Mouse (Mus musculus): ENCODE measurements around the gene Mdga1. TPM values are rescaled to one million over a fixed set of nuclear protein-coding genes. Genes with fewer than 3 reads are reported as not detected.

Gene Mdga1
- total RNA-seq, 2 experiments from 2014 or later = 3.1 to 4.2 TPM

- no peak for DNase-seq
Observed at GRCm38 (mm10) chr17:29844949-29845348, 124.9 kb downstream of the Mdga1 start.

DNA sequence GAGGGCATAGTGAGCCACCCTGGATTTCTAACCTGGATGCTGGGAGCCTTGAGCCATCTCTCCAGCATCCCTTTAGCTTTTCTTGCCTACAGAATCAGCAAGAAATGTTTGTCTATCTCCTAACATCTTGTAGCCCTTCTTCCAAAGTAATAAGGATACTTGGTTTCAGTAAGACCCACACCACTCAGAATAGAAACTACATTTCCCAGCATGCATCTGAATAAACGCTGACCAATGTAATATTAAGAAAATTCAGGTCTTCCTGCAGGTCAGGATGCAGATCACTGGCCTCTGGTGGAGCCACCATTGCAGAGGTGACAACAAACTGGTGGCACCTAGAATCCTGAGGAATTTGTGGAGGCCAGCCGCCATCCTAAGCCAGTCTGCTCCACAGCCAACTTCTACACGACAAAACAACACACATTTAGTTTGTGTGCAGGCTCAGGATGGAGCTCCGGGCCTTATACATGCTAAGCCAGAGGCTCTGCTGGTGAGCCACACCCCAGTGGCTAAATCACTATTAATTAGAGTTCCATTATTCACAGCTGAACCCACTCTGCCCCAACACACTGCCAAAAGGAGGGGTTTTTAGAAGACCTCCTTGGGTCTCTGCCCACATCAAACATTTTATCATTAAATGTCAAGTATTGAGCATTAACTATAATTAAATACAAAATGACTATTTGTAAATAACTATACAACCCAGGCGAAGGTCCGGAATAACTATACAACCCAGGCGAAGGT, 126.3 kb downstream of the Mdga1 start:
- no peak for DNase-seq

DNA sequence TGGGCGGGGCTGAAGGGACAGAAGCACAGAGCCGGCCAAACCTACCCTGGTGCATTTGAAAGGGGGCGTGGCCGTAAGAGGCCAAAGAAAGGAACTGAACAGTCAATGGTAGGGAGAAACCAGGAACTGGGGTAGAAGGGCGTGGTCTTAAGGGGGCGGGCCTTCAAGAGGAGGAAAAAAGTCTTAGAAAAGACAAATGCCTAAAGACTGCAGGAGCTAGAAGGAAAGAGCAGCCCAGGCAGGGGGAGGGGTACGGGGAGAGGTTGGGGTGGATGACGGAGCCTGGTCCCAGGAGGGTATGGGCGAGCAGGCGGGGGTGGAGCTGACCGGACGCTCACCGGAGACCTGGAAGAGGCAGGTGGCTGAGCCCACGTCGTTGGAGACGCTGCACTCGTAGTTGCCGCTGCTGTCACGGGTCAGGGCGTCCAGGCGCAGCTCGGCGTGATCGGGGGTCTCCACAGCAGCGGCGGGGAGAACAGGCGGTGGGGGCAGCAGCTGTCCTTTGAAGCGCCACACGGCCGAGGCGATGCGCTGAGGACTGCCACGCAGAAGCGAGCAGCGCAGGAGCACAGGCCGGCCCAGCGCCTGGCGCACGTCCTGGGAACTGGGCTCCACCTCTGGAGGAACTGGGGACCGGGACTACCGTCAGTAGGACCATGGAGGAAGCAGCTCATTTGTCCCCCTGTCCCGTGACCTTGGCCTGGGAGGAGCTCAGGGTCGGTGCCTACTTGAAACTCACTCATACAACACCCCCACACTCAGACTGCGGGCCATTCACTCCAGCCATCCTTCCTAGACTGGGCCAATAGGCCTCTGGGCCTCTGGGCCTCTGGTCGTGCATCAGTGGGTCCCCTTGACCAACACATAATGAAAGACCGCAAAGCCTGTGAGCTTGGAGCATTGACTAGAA, 127.9 kb downstream of the Mdga1 start:
- DNase-seq = peak; percentile 54

DNA sequence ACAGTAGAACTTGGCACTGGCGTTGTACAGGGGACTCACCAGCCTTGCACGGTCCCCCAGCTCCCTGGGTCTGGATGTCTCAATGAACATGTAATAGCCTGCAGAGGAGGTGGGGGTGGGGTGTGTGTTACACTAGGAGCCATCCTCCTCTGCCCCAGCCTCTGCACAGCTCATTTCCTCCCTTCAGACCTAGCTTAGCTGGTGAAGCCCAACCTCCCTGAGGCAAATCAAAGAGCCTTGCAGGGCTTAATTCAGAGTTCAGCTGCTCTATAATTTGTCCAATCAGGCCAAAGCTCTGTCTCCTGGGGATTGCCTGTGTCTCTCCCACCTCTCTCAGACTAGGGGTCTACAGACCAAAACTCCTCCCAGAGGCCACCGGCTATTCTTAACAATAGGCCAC, 131.9 kb downstream of the Mdga1 start:
- DNase-seq = no peak

DNA sequence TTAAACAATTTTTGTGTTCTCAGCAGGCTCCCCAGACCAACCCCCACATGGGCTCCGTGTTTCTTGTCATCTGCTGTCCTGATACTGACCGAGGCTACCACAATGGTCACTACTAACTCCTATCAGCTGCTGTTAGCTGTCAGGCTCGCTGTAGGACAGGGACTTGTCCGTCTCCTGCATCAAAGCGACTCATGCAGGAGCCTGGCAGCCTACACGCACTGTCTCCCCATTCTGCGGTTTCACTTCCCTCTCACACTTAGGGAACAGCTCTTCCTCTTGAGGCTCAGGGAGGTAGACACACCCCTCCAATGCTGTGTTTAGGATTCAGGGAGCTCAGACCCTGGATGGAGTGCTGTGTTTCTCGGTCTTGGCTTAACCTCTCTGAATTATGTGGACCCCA, 132.4 kb downstream of the Mdga1 start:
- no peak for DNase-seq

- DNase-seq = no peak
Observed at GRCm38 (mm10) chr17:29834768-29835167, 135.1 kb downstream of the Mdga1 start.

GRCm38 (mm10) chr17:29834333-29834732, 135.6 kb downstream of the Mdga1 start:
- DNase-seq = no peak

GRCm38 (mm10) chr17:29831696-29832095, 138.2 kb downstream of the Mdga1 start:
- peak; percentile 48 for DNase-seq

DNA sequence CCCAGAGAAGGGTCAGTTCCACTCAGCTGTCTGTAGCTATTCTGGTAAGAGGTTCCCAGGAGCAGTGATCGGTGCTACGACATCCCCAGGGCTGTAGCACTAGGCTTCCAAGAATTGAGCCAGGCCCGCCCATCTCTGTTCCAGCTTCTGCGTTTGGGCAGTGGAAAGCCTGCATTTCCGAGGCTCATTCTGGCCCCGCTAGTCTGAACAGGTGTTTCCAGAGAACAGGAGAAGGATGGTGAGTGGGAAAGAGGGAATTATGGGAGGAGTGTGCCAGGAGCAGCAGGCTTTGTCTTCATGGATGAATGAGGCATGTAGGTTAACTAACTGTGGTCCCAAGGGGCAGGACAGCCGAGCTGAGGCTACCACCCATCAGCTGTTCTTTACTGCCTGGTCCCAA, 140.8 kb downstream of the Mdga1 start:
- no peak for DNase-seq

- DNase-seq = no peak
Observed at GRCm38 (mm10) chr17:29827602-29828001, 142.3 kb downstream of the Mdga1 start.

- peak; percentile 46 for DNase-seq
Observed at GRCm38 (mm10) chr17:29824512-29825120, 145.3 kb downstream of the Mdga1 start.

DNA sequence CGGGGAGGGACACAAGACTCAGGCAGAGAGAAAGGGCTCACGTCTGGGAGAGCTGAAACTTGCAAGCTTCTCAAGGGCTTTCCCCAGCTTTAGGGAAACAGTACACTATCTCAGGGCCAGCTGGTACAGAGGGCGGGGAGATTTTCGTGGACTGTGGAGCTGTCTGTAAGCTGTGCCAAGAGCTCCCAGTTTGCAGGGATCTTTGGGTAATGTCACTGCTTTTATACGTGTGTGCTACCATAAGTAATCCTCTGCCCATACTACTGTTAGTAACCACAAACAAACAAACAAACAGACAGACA, 145.7 kb downstream of the Mdga1 start:
- peak; percentile 56 for DNase-seq

GRCm38 (mm10) chr17:29823439-29824207, 146.3 kb downstream of the Mdga1 start:
- no peak for DNase-seq

DNA sequence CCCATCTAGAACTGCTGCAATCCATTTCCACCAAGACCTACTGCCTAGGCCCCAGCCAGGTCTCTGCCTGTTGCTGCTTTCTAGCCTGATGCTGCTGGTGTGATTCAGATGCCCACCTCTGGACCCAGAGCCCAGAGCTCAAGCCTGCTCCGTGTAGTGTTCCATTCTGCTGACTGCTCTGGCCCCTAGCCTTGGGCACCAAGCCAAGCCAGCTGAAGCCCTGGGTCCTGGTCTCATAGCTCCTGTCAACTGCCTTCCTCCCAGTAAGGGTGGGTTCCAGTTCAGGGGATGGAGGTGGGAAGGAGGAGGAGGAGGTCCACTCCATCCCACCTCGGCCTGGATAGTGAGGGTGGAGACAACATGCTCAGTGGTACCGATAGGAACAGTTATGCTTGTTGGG, 150.3 kb downstream of the Mdga1 start:
- DNase-seq = peak; percentile 29

DNA sequence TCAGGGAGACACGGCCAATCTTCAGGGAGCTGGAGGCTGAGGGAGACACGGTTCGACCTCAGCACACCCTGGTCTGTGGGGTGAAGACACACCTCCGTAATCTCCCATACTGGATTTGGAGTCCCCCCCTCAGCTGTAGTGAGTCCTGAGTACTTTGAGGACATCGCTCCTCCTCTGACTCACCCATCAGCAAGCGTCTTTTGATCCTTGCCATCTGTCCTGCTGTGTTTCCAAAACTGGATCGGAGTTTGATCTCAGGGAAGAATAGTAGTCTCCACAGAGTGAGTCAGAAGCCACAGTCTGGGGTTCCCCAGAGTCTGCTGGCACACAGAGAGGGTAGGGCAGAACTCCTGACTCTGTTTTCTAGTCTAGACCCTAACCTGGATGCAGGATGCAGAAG, 150.9 kb downstream of the Mdga1 start:
- no peak for DNase-seq

GRCm38 (mm10) chr17:29818264-29818945, 151.5 kb downstream of the Mdga1 start:
- no peak for DNase-seq

GRCm38 (mm10) chr17:29814758-29815157, 155.1 kb downstream of the Mdga1 start:
- no peak for DNase-seq

GRCm38 (mm10) chr17:29813328-29813727, 156.6 kb downstream of the Mdga1 start:
- no peak for DNase-seq

DNA sequence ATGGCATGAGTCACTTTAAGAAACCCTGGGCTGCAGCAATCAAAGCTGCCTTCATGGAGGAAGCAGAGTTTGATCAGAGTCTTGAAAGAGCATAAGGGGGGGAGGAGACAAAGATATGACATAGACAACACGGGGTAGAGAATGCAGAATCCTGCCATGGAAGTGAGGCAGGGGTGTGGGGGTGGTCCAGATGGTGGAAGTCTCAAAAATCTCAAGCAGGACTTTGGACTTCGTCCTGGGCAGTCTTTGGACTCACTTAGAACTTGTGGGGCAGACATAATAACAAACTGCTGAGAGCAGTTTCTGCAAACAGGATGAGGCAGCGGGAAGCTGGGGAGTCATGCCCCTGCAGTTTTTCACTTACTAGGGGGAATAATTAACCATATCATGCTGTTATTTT, 166.3 kb downstream of the Mdga1 start:
- no peak for DNase-seq

- peak; percentile 90 for DNase-seq
Observed at GRCm38 (mm10) chr17:29801358-29801757, 168.5 kb downstream of the Mdga1 start.

DNA sequence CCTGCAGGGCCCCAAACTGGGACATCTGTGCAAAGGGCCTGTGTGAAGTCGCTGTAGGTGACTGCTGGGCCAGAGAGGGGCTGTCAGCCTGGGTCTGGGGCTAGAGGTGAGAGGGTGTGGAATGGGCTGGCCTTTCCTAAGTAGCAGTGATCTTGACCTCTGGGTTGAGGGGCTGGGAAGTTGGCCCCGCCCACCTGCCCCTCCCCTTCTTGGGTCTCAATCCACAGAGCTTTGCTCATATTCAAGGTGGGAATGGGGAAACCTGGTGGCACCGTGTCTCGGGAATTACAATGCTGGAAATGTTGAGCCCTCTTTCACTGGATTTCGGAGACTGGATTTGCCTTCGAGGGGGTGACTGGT, 169.8 kb downstream of the Mdga1 start:
- DNase-seq = no peak

Data from adrenal gland, postnatal 10 days (tissue).